ENCODE assay signal across 12 mouse cellular contexts in genomic region chr12:50698613-50699442, GRCm38 (mm10). TPM values are rescaled to one million over a fixed set of nuclear protein-coding genes. Genes with fewer than 3 reads are reported as not detected.
DNase-seq lines count a peak whose midpoint lies in the region; ATAC-seq lines count a peak whose summit lies in the region.
"Had no signal": no experiment of that assay in that cellular context is flagged by ENCODE, and none has a peak within 500 bp of the region (broad histone marks: within the 10 kb centered on the region; RNA-seq: fewer than 3 reads in every experiment).

No protein-coding gene starts in this region.

- 55% methylated on average over 5 of the region's 5 CpGs for WGBS in midbrain, embryonic 12.5 days
- 51% methylated on average over 5 of the region's 5 CpGs for WGBS in midbrain, embryonic 16.5 days

- peak; percentile 3 for DNase-seq in cerebellum, adult 9-10 months
- DNase-seq in cerebellum, postnatal 25 days, result no peak
- DNase-seq in layer of hippocampus, postnatal 14 days (ENCODE audit: low spot score in 2 of 2), result peak; percentile 15 to 57
- peak; percentile 84 for DNase-seq in retina, postnatal 1 day
- no peak for DNase-seq in spleen, postnatal 10 days (ENCODE audit: low spot score in 2 of 2)
- DNase-seq in kidney, postnatal 4 days, result no peak
- DNase-seq: heart, adult 18-20 months had no signal

- no peak overlapping the region for H3K27ac ChIP-seq in midbrain, embryonic 12.5 days (replicated peaks)
- no peak overlapping the region for H3K27ac ChIP-seq in midbrain, embryonic 16.5 days (ENCODE audit: low read length)
- H3K27ac ChIP-seq: embryonic facial prominence, embryonic 13.5 days; intestine, embryonic 15.5 days; limb, embryonic 13.5 days had no signal

- H3K9me3 ChIP-seq in midbrain, embryonic 12.5 days, result no peaks in the 10 kb centered on the region
- H3K9me3 ChIP-seq in midbrain, embryonic 16.5 days (replicated peaks; ENCODE audit: control insufficient read depth, low read length, poor library complexity, severe bottlenecking), result no peaks in the 10 kb centered on the region
- H3K9me3 ChIP-seq: embryonic facial prominence, embryonic 13.5 days; intestine, embryonic 15.5 days; limb, embryonic 13.5 days had no signal

- no peak overlapping the region for H3K4me3 ChIP-seq in midbrain, embryonic 12.5 days
- no peak overlapping the region for H3K4me3 ChIP-seq in midbrain, embryonic 16.5 days (ENCODE audit: low read depth, low read length)
- H3K4me3 ChIP-seq: embryonic facial prominence, embryonic 13.5 days; intestine, embryonic 15.5 days; limb, embryonic 13.5 days had no signal

- H3K4me1 ChIP-seq in midbrain, embryonic 12.5 days, result peaks cover 4% of the 10 kb centered on the region; the same call in 1 of the 2 replicates
- H3K4me1 ChIP-seq in midbrain, embryonic 16.5 days (ENCODE audit: control insufficient read depth, insufficient read depth, low read length), result no peaks in the 10 kb centered on the region
- H3K4me1 ChIP-seq: intestine, embryonic 15.5 days; limb, embryonic 13.5 days had no signal

- H3K27me3 ChIP-seq in midbrain, embryonic 12.5 days, result no peaks in the 10 kb centered on the region
- H3K27me3 ChIP-seq in midbrain, embryonic 16.5 days (ENCODE audit: control insufficient read depth, insufficient read depth, low read depth, low read length), result no peaks in the 10 kb centered on the region
- H3K27me3 ChIP-seq: embryonic facial prominence, embryonic 13.5 days; intestine, embryonic 15.5 days; limb, embryonic 13.5 days had no signal

- peak; percentile 52; the same call in 1 of the 2 replicates for ATAC-seq in midbrain, embryonic 12.5 days (ENCODE audit: low FRiP score, low read depth)
- no peak for ATAC-seq in midbrain, embryonic 16.5 days
- ATAC-seq: intestine, embryonic 15.5 days had no signal

- no peaks in the 10 kb centered on the region for H3K36me3 ChIP-seq in midbrain, embryonic 12.5 days
- no peaks in the 10 kb centered on the region for H3K36me3 ChIP-seq in midbrain, embryonic 16.5 days (ENCODE audit: control insufficient read depth, insufficient read depth, low read length)
- H3K36me3 ChIP-seq: embryonic facial prominence, embryonic 13.5 days; intestine, embryonic 15.5 days; limb, embryonic 13.5 days had no signal

- no peak overlapping the region for H3K9ac ChIP-seq in midbrain, embryonic 12.5 days (replicated peaks)
- no peak overlapping the region for H3K9ac ChIP-seq in midbrain, embryonic 16.5 days (ENCODE audit: low read depth, low read length)
- H3K9ac ChIP-seq: embryonic facial prominence, embryonic 13.5 days; intestine, embryonic 15.5 days; limb, embryonic 13.5 days had no signal

- no peak overlapping the region for H3K4me2 ChIP-seq in midbrain, embryonic 12.5 days (replicated peaks)
- H3K4me2 ChIP-seq in midbrain, embryonic 16.5 days (ENCODE audit: low read length), result no peak overlapping the region
- H3K4me2 ChIP-seq: embryonic facial prominence, embryonic 13.5 days; intestine, embryonic 15.5 days; limb, embryonic 13.5 days had no signal

RNA-seq across cellular contexts. Expression of gene Prkd1, which starts 49.9 kb away (rescaled TPM):
- 4.1 and 4.9 TPM in 2 replicates for polyA plus RNA-seq in midbrain, embryonic 12.5 days (2016; fragmentation: Nextera tagmentation; extraction: Ambion mirVana)
- 2.0 and 2.1 TPM in 2 replicates for polyA plus RNA-seq in midbrain, embryonic 16.5 days (2015; fragmentation: Nextera tagmentation; extraction: Ambion mirVana)
- total RNA-seq in layer of hippocampus, postnatal 14 days (2021), result 10 to 100 TPM; 15.5 to 17.5 TPM

Comparison
In these comparisons a context has a peak if more than half of its experiments do, and no peak if none do; other contexts are left out.
1. DNase-seq: peak in cerebellum, adult 9-10 months (single experiment), layer of hippocampus, postnatal 14 days (2 of 2) and retina, postnatal 1 day (single experiment); none in cerebellum, postnatal 25 days (0 of 2), spleen, postnatal 10 days (0 of 2) and kidney, postnatal 4 days (0 of 2).